ENCODE assay signal across 19 mouse cellular contexts in genomic region chr13:53274771-53275170, GRCm38 (mm10). TPM values are rescaled to one million over a fixed set of nuclear protein-coding genes. Genes with fewer than 3 reads are reported as not detected.
DNase-seq lines count a peak whose midpoint lies in the region; ATAC-seq lines count a peak whose summit lies in the region.
"Had no signal": no experiment of that assay in that cellular context is flagged by ENCODE, and none has a peak within 500 bp of the region (broad histone marks: within the 10 kb centered on the region; RNA-seq: fewer than 3 reads in every experiment).

No protein-coding gene starts in this region.

- H3K9ac ChIP-seq in kidney, embryonic 15.5 days = no peak overlapping the region
- no peak overlapping the region for H3K9ac ChIP-seq in kidney, embryonic 14.5 days (ENCODE audit: low read depth, low read length)
- H3K9ac ChIP-seq in heart, embryonic 15.5 days = no peak overlapping the region
- H3K9ac ChIP-seq: neural tube, embryonic 12.5 days had no signal

- H3K4me2 ChIP-seq in kidney, embryonic 15.5 days = no peak overlapping the region
- no peak overlapping the region for H3K4me2 ChIP-seq in kidney, embryonic 14.5 days (replicated peaks; ENCODE audit: low read depth, low read length)
- no peak overlapping the region for H3K4me2 ChIP-seq in heart, embryonic 15.5 days
- H3K4me2 ChIP-seq: liver, embryonic 11.5 days; midbrain, embryonic 11.5 days; neural tube, embryonic 12.5 days had no signal

- 58% methylated on average over 1 of the region's 1 CpGs for WGBS in kidney, embryonic 15.5 days
- 52% methylated on average over 1 of the region's 1 CpGs for WGBS in kidney, embryonic 14.5 days
- WGBS in heart, embryonic 15.5 days = 69% methylated on average over 1 of the region's 1 CpGs

- no peaks in the 10 kb centered on the region for H3K9me3 ChIP-seq in kidney, embryonic 15.5 days (replicated peaks)
- 0 out of 2 replicates have a peak, but pooled peaks cover 4% of the 10 kb centered on the region for H3K9me3 ChIP-seq in kidney, embryonic 14.5 days (ENCODE audit: control insufficient read depth, low read length)
- H3K9me3 ChIP-seq in heart, embryonic 15.5 days (replicated peaks) = no peaks in the 10 kb centered on the region
- H3K9me3 ChIP-seq: hindbrain, embryonic 10.5 days; neural tube, embryonic 12.5 days had no signal

- H3K36me3 ChIP-seq in kidney, embryonic 15.5 days = no peaks in the 10 kb centered on the region
- H3K36me3 ChIP-seq in kidney, embryonic 14.5 days (ENCODE audit: control insufficient read depth, insufficient read depth, low read length) = no peaks in the 10 kb centered on the region
- no peaks in the 10 kb centered on the region for H3K36me3 ChIP-seq in heart, embryonic 15.5 days
- H3K36me3 ChIP-seq: hindbrain, embryonic 10.5 days; neural tube, embryonic 12.5 days had no signal

- peaks cover 7% of the 10 kb centered on the region; the same call in 1 of the 2 replicates for H3K27me3 ChIP-seq in kidney, embryonic 15.5 days
- H3K27me3 ChIP-seq in kidney, embryonic 14.5 days (ENCODE audit: control insufficient read depth, insufficient read depth, low read length) = no peaks in the 10 kb centered on the region
- no peaks in the 10 kb centered on the region for H3K27me3 ChIP-seq in heart, embryonic 15.5 days
- H3K27me3 ChIP-seq: neural tube, embryonic 12.5 days had no signal

- H3K27ac ChIP-seq in kidney, embryonic 15.5 days = peak overlapping the region; percentile 49; the same call in 1 of the 2 replicates
- no peak overlapping the region for H3K27ac ChIP-seq in kidney, embryonic 14.5 days (ENCODE audit: low read depth, low read length)
- peak overlapping the region; percentile 61 for H3K27ac ChIP-seq in heart, embryonic 15.5 days
- H3K27ac ChIP-seq: hindbrain, embryonic 10.5 days; neural tube, embryonic 12.5 days had no signal

- intact Hi-C loops in heart, postnatal 10 days (cut with DNase I) = no loop called here

- H3K4me1 ChIP-seq in kidney, embryonic 15.5 days = peaks cover 35% of the 10 kb centered on the region
- H3K4me1 ChIP-seq in kidney, embryonic 14.5 days (ENCODE audit: control insufficient read depth, insufficient read depth, low read length) = peaks cover 13% of the 10 kb centered on the region; the same call in 1 of the 2 replicates
- peaks cover 76% of the 10 kb centered on the region for H3K4me1 ChIP-seq in heart, embryonic 15.5 days (replicated peaks)

- H3K4me3 ChIP-seq in kidney, embryonic 15.5 days (replicated peaks) = no peak overlapping the region
- no peak overlapping the region for H3K4me3 ChIP-seq in kidney, embryonic 14.5 days (ENCODE audit: low read length)
- no peak overlapping the region for H3K4me3 ChIP-seq in heart, embryonic 15.5 days
- H3K4me3 ChIP-seq: hindbrain, embryonic 10.5 days; neural tube, embryonic 12.5 days had no signal

- peak; percentile 43 to 50 for DNase-seq in heart, postnatal 10 days
- DNase-seq in lung, postnatal 25 days (ENCODE audit: low spot score) = peak; percentile 22
- no peak for DNase-seq in embryo, embryonic 10 days (ENCODE audit: low spot score)
- no peak for DNase-seq in kidney, adult 11 months
- DNase-seq: adrenal gland, postnatal 36 days; cerebellum, adult 2 months; gastrocnemius, postnatal 25 days; kidney, postnatal 36 days; layer of hippocampus, adult 9-11 months; right cerebral cortex, postnatal 14 days; thymus, postnatal 25 days had no signal

- no peak for ATAC-seq in kidney, embryonic 15.5 days (replicated peaks; ENCODE audit: low FRiP score)
- ATAC-seq in kidney, embryonic 14.5 days (ENCODE audit: low FRiP score, low TSS enrichment) = no peak
- no peak for ATAC-seq in heart, embryonic 15.5 days (replicated peaks; ENCODE audit: insufficient number of reproducible peaks, insufficient read depth, low FRiP score, low read depth)

RNA-seq across cellular contexts. Expression of gene Ror2, which starts 11.2 kb away (rescaled TPM):
- 9.6 and 11.2 TPM in 2 replicates for polyA plus RNA-seq in kidney, embryonic 15.5 days (2015; fragmentation: Nextera tagmentation; extraction: Ambion mirVana)
- polyA plus RNA-seq in kidney, embryonic 14.5 days (2014; fragmentation: Nextera tagmentation; extraction: Ambion mirVana) = 6.8 and 7.3 TPM in 2 replicates
- polyA plus RNA-seq in heart, embryonic 15.5 days (2015; fragmentation: Nextera tagmentation; extraction: Ambion mirVana) = 14.4 and 18.4 TPM in 2 replicates
- 1 to 10 TPM; 5.3 to 5.8 TPM for total RNA-seq in heart, postnatal 10 days (2021)
- total RNA-seq: monocyte, adult 5-6 weeks had no signal

Comparison
In these comparisons a context has a peak if more than half of its experiments do, and no peak if none do; other contexts are left out.
1. DNase-seq: peak in heart, postnatal 10 days (2 of 2) and lung, postnatal 25 days (single experiment); none in embryo, embryonic 10 days (single experiment) and kidney, adult 11 months (single experiment).